Mouse (Mus musculus) midbrain, postnatal 0 days (tissue): ENCODE results near the gene Nkx2-5. TPM values are rescaled to one million over a fixed set of nuclear protein-coding genes. Genes with fewer than 3 reads are reported as not detected.

Experiments used
- ATAC-seq: fragments of 200-750 bp; cut with Nextera tagmentation; 2 replicates; pipeline ENCODE4 v1.8.0; 2017; ENCODE audit warnings: moderate number of reproducible peaks, mild to moderate bottlenecking, moderate TSS enrichment, moderate library complexity; ENCODE audit not compliant: low FRiP score
- DNase-seq: peaks from one replicate; pipeline ENCODE4 v3.0.0-alpha.2; 2015; ENCODE audit warnings: low spot score
- H3K27ac ChIP-seq: fragments of 300-500 bp; sonication (generic); 2 replicates; pipeline ENCODE4 v1.5.1; 2014; ENCODE audit warnings: low read depth, mild to moderate bottlenecking, low read length, mixed read lengths
- H3K27me3 ChIP-seq: fragments of 300-500 bp; sonication (generic); 2 replicates; pipeline ENCODE4 v1.6.1; 2014; ENCODE audit warnings: low read length, control low read depth, mixed read lengths; ENCODE audit not compliant: insufficient read depth
- H3K36me3 ChIP-seq: fragments of 300-500 bp; sonication (generic); 2 replicates; pipeline ENCODE4 v1.6.1; 2014; ENCODE audit warnings: low read length, control low read depth, mixed read lengths; ENCODE audit not compliant: insufficient read depth
- H3K4me1 ChIP-seq: fragments of 300-500 bp; sonication (generic); 2 replicates; pipeline ENCODE4 v1.6.1; 2014; ENCODE audit warnings: mild to moderate bottlenecking, control low read depth, antibody characterized with exemption, low read length, mixed read lengths; ENCODE audit not compliant: insufficient read depth
- H3K4me2 ChIP-seq: fragments of 300-500 bp; sonication (generic); 2 replicates; pipeline ENCODE4 v1.6.1; 2014; ENCODE audit warnings: low read depth, mild to moderate bottlenecking, low read length, mixed read lengths; ENCODE audit not compliant: poor library complexity, severe bottlenecking
- H3K4me3 ChIP-seq: fragments of 300-500 bp; sonication (generic); 2 replicates; pipeline ENCODE4 v1.5.1; 2014; ENCODE audit warnings: low read depth, mild to moderate bottlenecking, low read length, moderate library complexity
- H3K9ac ChIP-seq: fragments of 300-500 bp; sonication (generic); replicated peaks from 2 replicates; pipeline ENCODE4 v1.6.1; 2014; ENCODE audit warnings: mild to moderate bottlenecking, low read length, moderate library complexity, mixed read lengths; ENCODE audit not compliant: poor library complexity, severe bottlenecking
- H3K9me3 ChIP-seq: fragments of 300-500 bp; sonication (generic); 2 replicates; pipeline ENCODE4 v1.6.1; 2016; ENCODE audit warnings: low read length, control low read depth
- CTCF ChIP-seq: IDR thresholded peaks from 2 replicates; pipeline ENCODE4 v1.5.1; 2016; ENCODE audit warnings: antibody characterized with exemption, mild to moderate bottlenecking
- WGBS: fragments of 180-500 bp; shearing (Covaris S2); extraction: QIAGEN DNeasy Blood & Tissue Kit; methylation state at CpG from one replicate; pipeline ENCODE4 v1.1.7; 2014; 5-methylcytosine and 5-hydroxymethylcytosine counted together
- polyA plus RNA-seq: library from polyadenylated mRNA; unstranded; fragments of >200 nt; fragmentation: Nextera tagmentation; extraction: Ambion mirVana; gene quantifications from 2 replicates; pipeline ENCODE4 v1.2.1, GENCODE M21; 2015
- total RNA-seq: library from RNA; depleted of rRNA; stranded (reverse); fragments of >200 nt; gene quantifications from 2 replicates; pipeline ENCODE4 v1.2.3, GENCODE M21; 2014

Nkx2-5 gene
- total and polyA plus RNA-seq, 2 experiments from 2014 or later, result not detected

- no peak for TF ChIP-seq CTCF
- no peak for DNase-seq
- no peak for ATAC-seq
- H3K27me3 ChIP-seq, result peaks cover 29% of the 10 kb centered on the region
- H3K9ac ChIP-seq, result no peak overlapping the region
- no peaks in the 10 kb centered on the region for H3K4me1 ChIP-seq
- 28% methylated on average over 6 of the region's 6 CpGs for WGBS
- no peaks in the 10 kb centered on the region for H3K36me3 ChIP-seq
- no peak overlapping the region for H3K4me2 ChIP-seq
- no peaks in the 10 kb centered on the region for H3K9me3 ChIP-seq
- no peak overlapping the region for H3K4me3 ChIP-seq
- H3K27ac ChIP-seq, result no peak overlapping the region
Measured at GRCm38 (mm10) chr17:26861383-26861782, 16.6 kb upstream of the Nkx2-5 start.

GRCm38 (mm10) chr17:26860906-26861305 is 16.1 kb upstream of the Nkx2-5 start:
- DNase-seq (no peak), ATAC-seq (no peak)
- Histone ChIP-seq H3K9me3 (no peaks in the 10 kb centered on the region), H3K9ac (no peak overlapping the region), H3K4me1 (no peaks in the 10 kb centered on the region), H3K36me3 (no peaks in the 10 kb centered on the region), H3K4me2 (no peak overlapping the region), H3K27ac (no peak overlapping the region), H3K27me3 (peaks cover 33% of the 10 kb centered on the region), H3K4me3 (no peak overlapping the region)
- TF ChIP-seq CTCF, result no peak
- 53% methylated on average over 4 of the region's 4 CpGs for WGBS

- H3K4me3 ChIP-seq, result no peak overlapping the region
- no peaks in the 10 kb centered on the region for H3K36me3 ChIP-seq
- ATAC-seq, result no peak
- 0 out of 2 replicates have a peak, but pooled peaks cover 3% of the 10 kb centered on the region for H3K4me1 ChIP-seq
- no peak overlapping the region for H3K27ac ChIP-seq
- WGBS, result 8% methylated on average over 4 of the region's 4 CpGs
- no peak overlapping the region for H3K9ac ChIP-seq
- no peaks in the 10 kb centered on the region for H3K9me3 ChIP-seq
- no peak overlapping the region for H3K4me2 ChIP-seq
- DNase-seq, result no peak
- peaks cover 74% of the 10 kb centered on the region for H3K27me3 ChIP-seq
- TF ChIP-seq CTCF, result no peak
Measured at GRCm38 (mm10) chr17:26852262-26852661, 7.5 kb upstream of the Nkx2-5 start.

GRCm38 (mm10) chr17:26851136-26851460 is 6.3 kb upstream of the Nkx2-5 start:
- H3K9ac ChIP-seq, result no peak overlapping the region
- ATAC-seq (no peak), DNase-seq (no peak)
- no peaks in the 10 kb centered on the region for H3K9me3 ChIP-seq
- no peak overlapping the region for H3K4me2 ChIP-seq
- H3K27ac ChIP-seq, result no peak overlapping the region
- H3K4me3 ChIP-seq, result no peak overlapping the region
- 5% methylated on average over 8 of the region's 8 CpGs for WGBS
- peaks cover 68% of the 10 kb centered on the region for H3K27me3 ChIP-seq
- no peak for TF ChIP-seq CTCF
- H3K36me3 ChIP-seq, result no peaks in the 10 kb centered on the region
- H3K4me1 ChIP-seq, result 0 out of 2 replicates have a peak, but pooled peaks cover 3% of the 10 kb centered on the region

- Histone ChIP-seq H3K27me3 (peaks cover 67% of the 10 kb centered on the region), H3K9ac (no peak overlapping the region), H3K4me1 (0 out of 2 replicates have a peak, but pooled peaks cover 3% of the 10 kb centered on the region), H3K4me3 (0 out of 2 replicates have a peak overlapping the region, but pooled peaks have one; percentile 8), H3K9me3 (no peaks in the 10 kb centered on the region), H3K27ac (no peak overlapping the region), H3K36me3 (no peaks in the 10 kb centered on the region), H3K4me2 (0 out of 2 replicates have a peak overlapping the region, but pooled peaks have one; percentile 9)
- TF ChIP-seq CTCF, result no peak
- WGBS, result under 1% methylated on average over 48 of the region's 48 CpGs
- DNase-seq (no peak), ATAC-seq (no peak)
Measured at GRCm38 (mm10) chr17:26850358-26851135, 5.7 kb upstream of the Nkx2-5 start.

GRCm38 (mm10) chr17:26849746-26850357 is 5.0 kb upstream of the Nkx2-5 start:
- no peak for TF ChIP-seq CTCF
- no peaks in the 10 kb centered on the region for H3K9me3 ChIP-seq
- peaks cover 68% of the 10 kb centered on the region for H3K27me3 ChIP-seq
- ATAC-seq (no peak), DNase-seq (no peak)
- no peak overlapping the region for H3K27ac ChIP-seq
- H3K4me3 ChIP-seq, result no peak overlapping the region
- no peak overlapping the region for H3K9ac ChIP-seq
- no peaks in the 10 kb centered on the region for H3K36me3 ChIP-seq
- 0 out of 2 replicates have a peak, but pooled peaks cover 3% of the 10 kb centered on the region for H3K4me1 ChIP-seq
- peak overlapping the region; percentile 9; the same call in 1 of the 2 replicates for H3K4me2 ChIP-seq
- whole genome bisulfite sequencing, result under 1% methylated on average over 44 of the region's 44 CpGs
